Mouse (Mus musculus) forelimb bud, embryonic 11.5 days (tissue): ENCODE data around the gene Birc2.
A peak's percentile ranks its signal among the peaks of the same experiment; 100 is the strongest.
"Not testable (repeated sequence)": the region's sequence is repeated elsewhere in the genome, so short reads cannot be mapped to it uniquely, and the experiment has no call there.

Experiments used
- DNase-seq: peaks from one replicate; pipeline ENCODE4 v3.0.0-alpha.2; 2012; ENCODE audit warnings: low read depth, low spot score

Gene Birc2

GRCm38 (mm10) chr9:7836905-7837805 lies at the start of gene Birc2:
Gene Birc2 (minus strand): TSS chr9:7837064.
- DNase-seq, result peak; percentile 98

- DNase-seq, result no peak
These were observed 47.5 kb upstream of the Birc2 start for GRCm38 (mm10) chr9:7884346-7884745.

- DNase-seq, result no peak
These were observed 45.5 kb upstream of the Birc2 start for GRCm38 (mm10) chr9:7882304-7882865.

GRCm38 (mm10) chr9:7873511-7874211 lies 36.8 kb upstream of the Birc2 start:
- DNase-seq, result no peak

- DNase-seq, result peak; percentile 54
These were observed 36.0 kb upstream of the Birc2 start, which contains the start of gene Birc3 for GRCm38 (mm10) chr9:7872775-7873439. Gene Birc3 (minus strand): TSS chr9:7873186.

- peak; percentile 26 for DNase-seq
These were observed 35.3 kb upstream of the Birc2 start for GRCm38 (mm10) chr9:7872044-7872774.

GRCm38 (mm10) chr9:7871316-7872043 lies 34.6 kb upstream of the Birc2 start:
- DNase-seq, result no peak

- DNase-seq, result no peak
These were observed 33.9 kb upstream of the Birc2 start for GRCm38 (mm10) chr9:7870556-7871315.

GRCm38 (mm10) chr9:7868838-7869491 lies 32.1 kb upstream of the Birc2 start:
- DNase-seq, result no peak

GRCm38 (mm10) chr9:7867981-7868380 lies 31.1 kb upstream of the Birc2 start:
- DNase-seq, result no peak

GRCm38 (mm10) chr9:7866981-7867380 lies 30.1 kb upstream of the Birc2 start:
- DNase-seq, result not testable (repeated sequence)

GRCm38 (mm10) chr9:7860976-7861375 lies 24.1 kb upstream of the Birc2 start:
- no peak for DNase-seq

GRCm38 (mm10) chr9:7855912-7856311 lies 19.0 kb upstream of the Birc2 start:
- DNase-seq, result no peak

- no peak for DNase-seq
These were observed 18.5 kb upstream of the Birc2 start for GRCm38 (mm10) chr9:7855374-7855773.

GRCm38 (mm10) chr9:7854196-7854595 lies 17.3 kb upstream of the Birc2 start:
- not testable (repeated sequence) for DNase-seq

GRCm38 (mm10) chr9:7852346-7853230 lies 15.7 kb upstream of the Birc2 start:
- no peak for DNase-seq

- DNase-seq, result no peak
These were observed 15.0 kb upstream of the Birc2 start for GRCm38 (mm10) chr9:7851841-7852240.

GRCm38 (mm10) chr9:7848191-7848590 lies 11.3 kb upstream of the Birc2 start:
- DNase-seq, result no peak
